Mouse (Mus musculus): ENCODE measurements at regions not wholly inside any gene's neighbourhood (a gene's known extent, or its start where the extent isn't known, plus 50 kb on each side); places are given as distances from the start of the nearest gene placed in this dataset.

DNA sequence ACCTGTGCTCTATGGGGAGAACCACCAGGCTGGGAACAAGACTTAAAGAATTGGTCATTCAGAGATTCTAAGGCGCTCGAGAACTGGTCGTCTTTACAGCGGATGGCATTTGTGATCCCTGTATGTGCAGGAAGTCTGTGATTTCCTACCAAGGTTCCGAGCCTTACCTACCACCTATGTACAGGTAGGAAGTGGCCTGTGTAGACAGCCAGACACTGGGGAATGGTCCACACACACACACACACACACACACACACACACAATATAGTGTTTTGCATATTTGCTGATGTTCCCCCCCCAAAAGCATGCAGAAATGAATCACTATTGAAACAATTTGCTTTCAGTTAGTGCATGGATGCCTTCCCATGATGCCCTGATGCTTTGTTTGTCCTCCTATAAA is 307.1 kb upstream of the Hnrnpa3 start:
- no peak for DNase-seq

- DNase-seq: no peak
Observed at GRCm38 (mm10) chr2:75352564-75352963, 306.5 kb upstream of the Hnrnpa3 start.

GRCm38 (mm10) chr2:75356691-75357375 is 302.2 kb upstream of the Hnrnpa3 start:
- no peak for DNase-seq

DNA sequence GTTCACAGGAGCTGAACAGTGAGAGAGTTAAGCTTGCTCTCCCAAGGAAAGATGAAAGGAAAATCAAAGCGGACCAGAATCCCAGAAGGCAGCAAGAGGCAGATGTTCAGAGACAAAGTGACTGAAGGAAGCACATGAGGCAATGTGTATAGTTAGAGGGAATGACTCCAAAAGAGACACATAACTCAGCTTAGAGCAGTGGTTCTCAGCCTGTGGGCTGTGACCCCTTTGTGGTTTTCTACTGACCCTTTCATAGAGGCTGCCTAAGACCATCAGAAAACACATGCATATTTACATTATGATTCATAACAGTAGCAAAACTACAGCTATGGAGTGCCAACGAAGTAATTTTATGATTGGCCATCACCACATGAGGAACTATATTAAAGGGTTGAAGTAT is 301.5 kb upstream of the Hnrnpa3 start:
- DNase-seq: no peak

GRCm38 (mm10) chr2:75360936-75361335 is 298.1 kb upstream of the Hnrnpa3 start:
- no peak for DNase-seq

GRCm38 (mm10) chr2:75376666-75377065 is 282.4 kb upstream of the Hnrnpa3 start:
- DNase-seq: no peak

GRCm38 (mm10) chr2:75385551-75386263 is 273.4 kb upstream of the Hnrnpa3 start:
- DNase-seq: no peak

GRCm38 (mm10) chr2:75386636-75387035 is 272.4 kb upstream of the Hnrnpa3 start:
- DNase-seq: no peak

GRCm38 (mm10) chr2:75392041-75392440 is 267.0 kb upstream of the Hnrnpa3 start:
- DNase-seq: no peak

- no peak for DNase-seq
Observed at GRCm38 (mm10) chr2:75394928-75395673, 264.0 kb upstream of the Hnrnpa3 start.

DNA sequence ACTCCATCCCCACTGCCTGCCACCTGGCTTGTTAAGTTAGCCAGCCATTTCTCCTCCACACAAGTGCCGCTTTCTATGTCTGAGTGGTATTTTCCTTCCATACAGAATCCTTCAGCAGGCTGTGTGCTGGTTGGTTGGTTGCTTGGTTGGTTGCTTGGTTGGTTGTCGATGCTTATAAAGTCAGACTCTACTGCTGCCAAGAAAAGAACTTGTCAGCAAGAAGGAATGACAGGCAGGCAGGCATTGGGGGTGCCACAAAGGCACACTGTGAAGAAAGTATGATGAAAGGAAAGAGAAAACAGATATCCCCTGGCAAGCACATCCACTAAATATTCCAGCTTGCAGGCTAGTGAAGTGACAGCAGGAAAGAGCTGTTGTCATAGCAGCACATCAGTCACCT is 263.0 kb upstream of the Hnrnpa3 start:
- no peak for DNase-seq

- DNase-seq: peak; percentile 2 to 15
Observed at GRCm38 (mm10) chr2:75400291-75400870, 258.7 kb upstream of the Hnrnpa3 start.

GRCm38 (mm10) chr2:75403791-75404190 is 255.3 kb upstream of the Hnrnpa3 start:
- no peak for DNase-seq

GRCm38 (mm10) chr2:75405524-75406214 is 253.4 kb upstream of the Hnrnpa3 start:
- no peak for DNase-seq

DNA sequence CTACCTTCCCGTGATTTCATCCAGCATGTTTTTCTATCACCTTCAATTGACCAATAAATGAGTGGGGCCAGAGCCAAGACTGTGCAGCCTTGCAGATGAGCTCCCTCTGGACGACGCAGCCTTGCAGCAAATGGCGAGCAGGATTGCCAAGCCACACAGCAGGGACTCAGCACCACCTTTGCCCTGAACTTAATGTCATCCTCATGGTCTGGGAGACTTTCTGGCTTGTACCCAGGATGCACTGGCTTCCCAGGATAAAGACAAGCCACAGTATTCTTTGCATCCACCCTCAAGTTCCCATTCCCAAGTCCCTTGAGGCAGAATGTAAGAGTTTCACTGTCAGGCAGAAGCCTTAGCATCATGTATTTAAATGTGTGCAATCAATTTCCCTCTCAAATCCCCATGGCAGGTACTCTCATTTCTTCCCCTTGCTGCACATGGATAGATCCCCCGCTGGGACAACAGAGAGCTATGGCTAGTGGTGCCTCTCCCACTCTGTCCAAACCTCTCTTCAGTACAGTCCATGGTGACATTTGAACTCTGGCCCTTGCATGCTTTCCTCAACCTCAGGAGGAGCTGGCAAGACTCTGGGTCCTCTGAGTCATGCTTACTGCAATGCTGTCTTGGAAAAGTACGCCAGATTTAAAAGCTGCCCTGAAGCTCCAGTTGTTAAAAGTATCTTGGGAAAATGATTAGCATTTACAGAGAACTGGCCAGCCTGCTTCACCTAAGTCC is 252.2 kb upstream of the Hnrnpa3 start:
- DNase-seq: peak in 1 of 2 experiments; percentile 12

- DNase-seq: no peak
Observed at GRCm38 (mm10) chr2:75407560-75407959, 251.5 kb upstream of the Hnrnpa3 start.

DNA sequence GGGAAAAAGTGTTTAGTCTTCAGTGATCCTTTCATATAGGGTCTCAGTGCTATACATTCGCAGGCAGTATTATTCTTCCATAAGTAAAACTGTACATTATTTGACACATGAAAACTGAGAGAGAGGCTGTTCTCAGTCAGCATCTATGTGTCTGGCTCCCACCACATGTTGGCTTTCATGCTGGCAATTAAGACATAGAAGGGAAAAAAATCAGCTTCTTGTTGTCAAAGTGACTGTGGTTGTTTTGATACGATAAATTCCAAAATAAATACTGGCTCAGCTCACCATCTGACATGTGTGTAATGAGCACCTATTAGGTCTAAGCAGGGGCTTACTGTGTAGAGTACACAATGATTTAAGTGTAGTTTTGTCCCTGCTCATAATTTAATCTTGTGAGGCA is 251.0 kb upstream of the Hnrnpa3 start:
- DNase-seq: no peak

- no peak for DNase-seq
Observed at GRCm38 (mm10) chr2:75409806-75410205, 249.3 kb upstream of the Hnrnpa3 start.

GRCm38 (mm10) chr2:75412735-75413134 is 246.3 kb upstream of the Hnrnpa3 start:
- no peak for DNase-seq

DNA sequence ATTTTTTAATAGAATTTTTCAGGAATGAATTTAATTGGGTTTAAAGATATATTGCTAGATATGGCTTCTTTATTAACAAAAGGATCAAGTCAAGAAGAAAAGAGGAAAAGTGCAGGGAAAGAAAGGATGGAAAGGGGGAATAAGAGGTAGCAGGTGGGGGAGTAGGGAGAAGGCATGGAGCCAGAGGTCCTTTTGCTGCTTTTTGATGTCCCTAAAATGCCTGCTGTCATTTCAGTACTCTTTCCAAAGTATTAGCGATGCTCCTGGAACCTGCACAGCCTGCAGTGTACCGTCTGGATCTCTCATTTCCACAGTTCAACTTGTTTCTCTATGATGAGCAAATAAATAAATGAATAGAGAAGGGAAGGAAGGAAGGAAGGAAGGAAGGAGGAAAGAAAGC is 240.4 kb upstream of the Hnrnpa3 start:
- DNase-seq: no peak

- no peak for DNase-seq
Observed at GRCm38 (mm10) chr2:75419142-75419541, 239.9 kb upstream of the Hnrnpa3 start.

Data from kidney, postnatal 36 days (tissue).